Mouse (Mus musculus) liver, embryonic 16.5 days (tissue): ENCODE measurements around the gene Lrig2. TPM values are rescaled to one million over a fixed set of nuclear protein-coding genes. Genes with fewer than 3 reads are reported as not detected.

Experiments used
- ATAC-seq: fragments of 200-750 bp; cut with Nextera tagmentation; 2 replicates; pipeline ENCODE4 v1.8.0; 2017; ENCODE audit warnings: low read depth, mild to moderate bottlenecking, moderate number of reproducible peaks, moderate library complexity
- H3K27ac ChIP-seq: fragments of 300-500 bp; sonication (generic); 2 replicates; pipeline ENCODE4 v1.5.1; 2014; ENCODE audit warnings: mild to moderate bottlenecking, low read length
- H3K27me3 ChIP-seq: fragments of 300-500 bp; sonication (generic); 2 replicates; pipeline ENCODE4 v1.6.1; 2014; ENCODE audit warnings: low read depth, low read length, mixed read lengths; ENCODE audit not compliant: control insufficient read depth, insufficient read depth
- H3K36me3 ChIP-seq: fragments of 300-500 bp; sonication (generic); 2 replicates; pipeline ENCODE4 v1.6.1; 2014; ENCODE audit warnings: mild to moderate bottlenecking; ENCODE audit not compliant: control insufficient read depth, insufficient read depth
- H3K4me1 ChIP-seq: fragments of 300-500 bp; sonication (generic); 2 replicates; pipeline ENCODE4 v1.6.1; 2014; ENCODE audit warnings: low read depth, low read length, mixed read lengths; ENCODE audit not compliant: control insufficient read depth
- H3K4me2 ChIP-seq: fragments of 300-500 bp; sonication (generic); 2 replicates; pipeline ENCODE4 v1.6.1; 2014; ENCODE audit warnings: low read depth, low read length, mixed read lengths
- H3K4me3 ChIP-seq: fragments of 300-500 bp; sonication (generic); 2 replicates; pipeline ENCODE4 v1.5.1; 2014; ENCODE audit warnings: low read depth, mild to moderate bottlenecking, low read length
- H3K9ac ChIP-seq: fragments of 300-500 bp; sonication (generic); 2 replicates; pipeline ENCODE4 v1.6.1; 2014; ENCODE audit warnings: low read depth, low read length
- H3K9me3 ChIP-seq: fragments of 300-500 bp; sonication (generic); replicated peaks from 2 replicates; pipeline ENCODE4 v1.6.1; 2016; ENCODE audit warnings: low read length; ENCODE audit not compliant: control insufficient read depth
- WGBS: fragments of 180-500 bp; shearing (Covaris S2); extraction: QIAGEN DNeasy Blood & Tissue Kit; methylation state at CpG from one replicate; pipeline ENCODE4 v1.1.7; 2014; ENCODE audit not compliant: insufficient replicate concordance; 5-methylcytosine and 5-hydroxymethylcytosine counted together
- polyA plus RNA-seq: library from polyadenylated mRNA; unstranded; fragments of >200 nt; fragmentation: Nextera tagmentation; extraction: Ambion mirVana; gene quantifications from 2 replicates; pipeline ENCODE4 v1.2.1, GENCODE M21; 2015

The Lrig2 gene
- polyA plus RNA-seq, 1 experiment from 2014 or later = 3.3 TPM

GRCm38 (mm10) chr3:104469421-104469820, 42.3 kb downstream of the Lrig2 start:
- no peaks in the 10 kb centered on the region for H3K4me1 ChIP-seq
- H3K9me3 ChIP-seq = no peaks in the 10 kb centered on the region
- 72% methylated on average over 3 of the region's 3 CpGs for WGBS
- no peak for ATAC-seq
- no peak overlapping the region for H3K4me2 ChIP-seq
- peaks cover 9% of the 10 kb centered on the region for H3K36me3 ChIP-seq
- no peak overlapping the region for H3K4me3 ChIP-seq
- H3K27ac ChIP-seq = no peak overlapping the region
- H3K27me3 ChIP-seq = no peaks in the 10 kb centered on the region
- H3K9ac ChIP-seq = no peak overlapping the region

- Histone ChIP-seq H3K4me1 (no peaks in the 10 kb centered on the region), H3K9me3 (no peaks in the 10 kb centered on the region), H3K4me2 (no peak overlapping the region), H3K27me3 (no peaks in the 10 kb centered on the region), H3K36me3 (peaks cover 26% of the 10 kb centered on the region), H3K4me3 (no peak overlapping the region), H3K27ac (no peak overlapping the region), H3K9ac (no peak overlapping the region)
- ATAC-seq = no peak
- 59% methylated on average over 2 of the region's 2 CpGs for WGBS
Measured at GRCm38 (mm10) chr3:104461226-104461625, 50.5 kb downstream of the Lrig2 start.

- ATAC-seq = no peak
- no peak overlapping the region for H3K9ac ChIP-seq
- no peaks in the 10 kb centered on the region for H3K9me3 ChIP-seq
- H3K36me3 ChIP-seq = peaks cover 13% of the 10 kb centered on the region
- no peak overlapping the region for H3K4me3 ChIP-seq
- WGBS = 80% methylated on average over 1 of the region's 1 CpGs
- no peak overlapping the region for H3K27ac ChIP-seq
- H3K4me2 ChIP-seq = no peak overlapping the region
- no peaks in the 10 kb centered on the region for H3K4me1 ChIP-seq
- no peaks in the 10 kb centered on the region for H3K27me3 ChIP-seq
Measured at GRCm38 (mm10) chr3:104458588-104458987, 53.1 kb downstream of the Lrig2 start.

- Histone ChIP-seq H3K4me3 (no peak overlapping the region), H3K4me2 (no peak overlapping the region), H3K27ac (no peak overlapping the region), H3K9me3 (no peaks in the 10 kb centered on the region), H3K36me3 (peaks cover 8% of the 10 kb centered on the region), H3K9ac (no peak overlapping the region), H3K27me3 (no peaks in the 10 kb centered on the region), H3K4me1 (no peaks in the 10 kb centered on the region)
- WGBS = 75% methylated on average over 10 of the region's 10 CpGs
- no peak for ATAC-seq
Measured at GRCm38 (mm10) chr3:104455506-104456275, 56.0 kb downstream of the Lrig2 start.

GRCm38 (mm10) chr3:104447240-104447639, 64.5 kb downstream of the Lrig2 start:
- no peaks in the 10 kb centered on the region for H3K36me3 ChIP-seq
- no peaks in the 10 kb centered on the region for H3K27me3 ChIP-seq
- ATAC-seq = no peak
- H3K4me3 ChIP-seq = no peak overlapping the region
- no peak overlapping the region for H3K4me2 ChIP-seq
- no peaks in the 10 kb centered on the region for H3K9me3 ChIP-seq
- H3K4me1 ChIP-seq = no peaks in the 10 kb centered on the region
- no peak overlapping the region for H3K9ac ChIP-seq
- 42% methylated on average over 2 of the region's 2 CpGs for WGBS
- no peak overlapping the region for H3K27ac ChIP-seq

- H3K4me1 ChIP-seq = no peaks in the 10 kb centered on the region; the same call in 1 of the 2 replicates
- ATAC-seq = no peak
- WGBS = 60% methylated on average over 6 of the region's 6 CpGs
Measured at GRCm38 (mm10) chr3:104446689-104447088, 65.0 kb downstream of the Lrig2 start.

GRCm38 (mm10) chr3:104445576-104445975, 66.1 kb downstream of the Lrig2 start:
- Histone ChIP-seq H3K27me3 (no peaks in the 10 kb centered on the region), H3K4me2 (no peak overlapping the region), H3K4me3 (no peak overlapping the region), H3K9ac (no peak overlapping the region), H3K27ac (no peak overlapping the region), H3K9me3 (no peaks in the 10 kb centered on the region), H3K4me1 (no peaks in the 10 kb centered on the region; the same call in 1 of the 2 replicates), H3K36me3 (no peaks in the 10 kb centered on the region)
- WGBS = 41% methylated on average over 6 of the region's 6 CpGs
- ATAC-seq = no peak

More at GRCm38 (mm10) chr3:104446689-104447088, 65.0 kb downstream of the Lrig2 start:
- Histone ChIP-seq H3K4me2 (no peak overlapping the region), H3K9me3 (no peaks in the 10 kb centered on the region), H3K4me3 (no peak overlapping the region), H3K36me3 (no peaks in the 10 kb centered on the region), H3K27me3 (no peaks in the 10 kb centered on the region), H3K9ac (no peak overlapping the region), H3K27ac (no peak overlapping the region)

GRCm38 (mm10) chr3:104444946-104445460, 66.7 kb downstream of the Lrig2 start:
- no peak overlapping the region for H3K27ac ChIP-seq
- no peaks in the 10 kb centered on the region for H3K27me3 ChIP-seq
- no peak overlapping the region for H3K4me2 ChIP-seq
- no peak for ATAC-seq
- 57% methylated on average over 3 of the region's 3 CpGs for WGBS
- H3K36me3 ChIP-seq = no peaks in the 10 kb centered on the region
- no peaks in the 10 kb centered on the region; the same call in 1 of the 2 replicates for H3K4me1 ChIP-seq
- H3K4me3 ChIP-seq = no peak overlapping the region
- no peaks in the 10 kb centered on the region for H3K9me3 ChIP-seq
- no peak overlapping the region for H3K9ac ChIP-seq

- H3K36me3 ChIP-seq = no peaks in the 10 kb centered on the region
- whole genome bisulfite sequencing = 71% methylated on average over 3 of the region's 3 CpGs
- no peaks in the 10 kb centered on the region; the same call in 1 of the 2 replicates for H3K4me1 ChIP-seq
- no peak overlapping the region for H3K27ac ChIP-seq
- no peaks in the 10 kb centered on the region for H3K27me3 ChIP-seq
- no peak overlapping the region for H3K9ac ChIP-seq
- no peak overlapping the region for H3K4me3 ChIP-seq
- no peak overlapping the region for H3K4me2 ChIP-seq
- ATAC-seq = no peak
- no peaks in the 10 kb centered on the region for H3K9me3 ChIP-seq
Measured at GRCm38 (mm10) chr3:104444082-104444481, 67.6 kb downstream of the Lrig2 start.
